Mouse (Mus musculus) neural tube, embryonic 14.5 days (tissue): ENCODE data around the gene Ntmt1. TPM values are rescaled to one million over a fixed set of nuclear protein-coding genes. Genes with fewer than 3 reads are reported as not detected.

Experiments used
- ATAC-seq: fragments of 200-750 bp; cut with Nextera tagmentation; 2 replicates; pipeline ENCODE4 v1.8.0; 2017; ENCODE audit warnings: low read depth, mild to moderate bottlenecking, moderate TSS enrichment, moderate library complexity
- H3K27ac ChIP-seq: fragments of 300-500 bp; sonication (generic); 2 replicates; pipeline ENCODE4 v1.5.1; 2014; ENCODE audit warnings: low read depth, mild to moderate bottlenecking, control low read depth, low read length, moderate library complexity, mixed read lengths
- H3K27me3 ChIP-seq: fragments of 300-500 bp; sonication (generic); 2 replicates; pipeline ENCODE4 v1.6.1; 2014; ENCODE audit warnings: low read length; ENCODE audit not compliant: control insufficient read depth, insufficient read depth
- H3K36me3 ChIP-seq: fragments of 300-500 bp; sonication (generic); 2 replicates; pipeline ENCODE4 v1.6.1; 2014; ENCODE audit warnings: low read length, mixed read lengths; ENCODE audit not compliant: control insufficient read depth, insufficient read depth
- H3K4me1 ChIP-seq: fragments of 300-500 bp; sonication (generic); 2 replicates; pipeline ENCODE4 v1.6.1; 2014; ENCODE audit warnings: low read length; ENCODE audit not compliant: control insufficient read depth, insufficient read depth
- H3K4me2 ChIP-seq: fragments of 300-500 bp; sonication (generic); 2 replicates; pipeline ENCODE4 v1.6.1; 2014; ENCODE audit warnings: mild to moderate bottlenecking, low read depth, low read length, control low read depth
- H3K4me3 ChIP-seq: fragments of 300-500 bp; sonication (generic); 2 replicates; pipeline ENCODE4 v1.5.1; 2014; ENCODE audit warnings: low read depth, low read length, control low read depth, mixed read lengths
- H3K9ac ChIP-seq: fragments of 300-500 bp; sonication (generic); replicated peaks from 2 replicates; pipeline ENCODE4 v1.6.1; 2014; ENCODE audit warnings: low read depth, mild to moderate bottlenecking, control low read depth, low read length, mixed read lengths
- H3K9me3 ChIP-seq: fragments of 300-500 bp; sonication (generic); 2 replicates; pipeline ENCODE4 v1.6.1; 2016; ENCODE audit warnings: low read length; ENCODE audit not compliant: control insufficient read depth
- WGBS: fragments of 180-500 bp; shearing (Covaris S2); extraction: QIAGEN DNeasy Blood & Tissue Kit; methylation state at CpG from one replicate; pipeline ENCODE4 v1.1.7; 2014; 5-methylcytosine and 5-hydroxymethylcytosine counted together
- polyA plus RNA-seq: library from polyadenylated mRNA; unstranded; fragments of >200 nt; fragmentation: Nextera tagmentation; extraction: Ambion mirVana; gene quantifications from 2 replicates; pipeline ENCODE4 v1.2.1, GENCODE M21; 2014

The Ntmt1 gene
- polyA plus RNA-seq = 105 and 112 TPM in 2 replicates

DNA sequence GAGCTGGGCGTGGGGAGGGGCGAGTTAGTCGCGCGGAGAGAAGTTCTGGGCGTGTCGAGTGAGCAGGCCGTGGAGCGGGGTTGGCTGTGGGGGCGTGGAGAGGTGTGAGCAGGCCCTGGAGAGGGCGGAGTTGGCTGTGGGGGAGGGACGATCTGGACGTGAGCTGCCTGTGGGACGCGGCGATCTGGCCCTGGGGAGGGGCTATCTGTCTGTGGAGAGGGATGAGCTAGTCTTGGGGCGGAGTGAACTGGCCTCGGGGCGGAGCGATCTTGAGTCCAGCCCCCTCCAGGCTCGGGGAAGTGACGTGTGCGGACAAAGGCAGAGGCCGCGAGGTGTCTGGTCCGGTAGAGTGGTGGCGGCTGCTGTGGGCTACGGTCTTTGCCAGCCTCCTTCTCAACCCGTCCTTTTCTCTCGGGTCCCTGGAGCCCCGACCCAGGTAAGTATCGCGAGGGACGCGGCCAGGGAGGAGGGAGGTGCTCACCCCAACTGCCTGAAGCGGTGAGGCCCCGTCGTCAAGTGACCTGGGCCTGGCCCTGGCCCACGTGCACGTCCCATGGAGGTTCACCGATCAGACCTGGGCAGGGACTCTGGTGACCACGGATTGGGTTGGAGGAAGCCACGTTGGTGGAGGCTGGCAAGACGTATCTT lies at the start of gene Ntmt1:
Ntmt1 (plus strand) TSS at position 179 of the 648 bp plus-strand sequence.
- 1% methylated on average over 44 of the region's 44 CpGs for WGBS
- no peaks in the 10 kb centered on the region for H3K27me3 ChIP-seq
- no peaks in the 10 kb centered on the region for H3K36me3 ChIP-seq
- peak within 1 kb of the TSS; percentile 90 for H3K9ac ChIP-seq
- H3K4me3 ChIP-seq = peak within 1 kb of the TSS; percentile 79
- peak within 1 kb of the TSS; percentile 85 for H3K4me2 ChIP-seq
- peaks cover 18% of the 10 kb centered on the region for H3K4me1 ChIP-seq
- H3K27ac ChIP-seq = peak within 1 kb of the TSS; percentile 85
- peak; percentile 97 for ATAC-seq
- no peaks in the 10 kb centered on the region for H3K9me3 ChIP-seq

GRCm38 (mm10) chr2:30758341-30759087 lies 49.1 kb upstream of the Ntmt1 start:
- 3% methylated on average over 17 of the region's 17 CpGs for WGBS
- H3K4me1 ChIP-seq = peaks cover 13% of the 10 kb centered on the region; the same call in 1 of the 2 replicates
- H3K4me3 ChIP-seq = no peak overlapping the region
- no peaks in the 10 kb centered on the region for H3K9me3 ChIP-seq
- no peaks in the 10 kb centered on the region for H3K27me3 ChIP-seq
- no peak overlapping the region for H3K9ac ChIP-seq
- peak; percentile 80 for ATAC-seq
- 0 out of 2 replicates have a peak overlapping the region, but pooled peaks have one; percentile 8 for H3K4me2 ChIP-seq
- H3K36me3 ChIP-seq = no peaks in the 10 kb centered on the region
- H3K27ac ChIP-seq = peak overlapping the region; percentile 60

DNA sequence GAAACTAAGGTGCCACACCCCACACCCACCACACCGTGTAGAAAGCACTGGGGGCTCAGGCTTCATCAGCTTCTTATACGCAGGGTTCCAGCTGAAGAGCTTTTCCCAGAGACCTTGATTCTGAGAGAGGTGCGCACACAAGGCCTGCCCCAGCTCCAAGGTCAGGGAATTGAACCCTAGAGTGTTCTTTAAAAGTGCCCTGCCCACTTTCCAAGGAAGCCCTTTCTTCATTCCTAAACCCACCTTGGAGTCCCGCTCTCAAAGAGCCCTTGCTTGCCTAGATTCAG lies 48.6 kb upstream of the Ntmt1 start:
- no peak overlapping the region for H3K4me3 ChIP-seq
- no peak overlapping the region for H3K9ac ChIP-seq

DNA sequence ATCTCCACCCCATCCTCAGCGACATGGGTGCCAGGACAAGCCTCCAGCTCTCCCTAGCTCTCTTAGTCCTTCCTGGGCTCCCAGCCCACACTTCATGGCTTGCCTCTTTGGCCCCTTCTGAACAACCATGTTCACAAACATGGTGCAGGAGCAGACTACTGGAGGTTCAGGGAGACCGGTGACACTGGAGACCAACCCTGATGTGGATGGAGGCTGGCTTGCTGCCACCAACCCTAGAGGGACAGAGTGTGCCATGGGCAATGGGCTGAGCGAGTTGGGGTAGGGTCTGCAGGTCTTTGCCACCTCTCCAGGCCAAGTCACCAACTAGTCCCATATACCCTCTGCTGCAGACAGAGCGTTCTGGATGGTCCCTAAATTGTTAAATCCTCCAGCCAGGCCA lies 48.2 kb upstream of the Ntmt1 start:
- H3K27ac ChIP-seq = no peak overlapping the region

More for the DNA sequence above, 48.6 kb upstream of the Ntmt1 start:
- Histone ChIP-seq H3K27ac (peak overlapping the region; percentile 60; the same call in 1 of the 2 replicates), H3K9me3 (no peaks in the 10 kb centered on the region), H3K4me2 (no peak overlapping the region), H3K36me3 (no peaks in the 10 kb centered on the region), H3K4me1 (peaks cover 13% of the 10 kb centered on the region; the same call in 1 of the 2 replicates), H3K27me3 (no peaks in the 10 kb centered on the region)
- WGBS = 52% methylated on average over 4 of the region's 4 CpGs
- ATAC-seq = no peak

GRCm38 (mm10) chr2:30759858-30760547 lies 47.6 kb upstream of the Ntmt1 start:
- Histone ChIP-seq H3K27ac (no peak overlapping the region), H3K27me3 (no peaks in the 10 kb centered on the region), H3K36me3 (no peaks in the 10 kb centered on the region), H3K9me3 (no peaks in the 10 kb centered on the region), H3K4me3 (no peak overlapping the region), H3K9ac (no peak overlapping the region), H3K4me1 (peaks cover 13% of the 10 kb centered on the region; the same call in 1 of the 2 replicates), H3K4me2 (no peak overlapping the region)
- no peak for ATAC-seq
- 24% methylated on average over 10 of the region's 10 CpGs for WGBS

More for the DNA sequence above, 48.2 kb upstream of the Ntmt1 start:
- no peak overlapping the region for H3K4me2 ChIP-seq
- no peaks in the 10 kb centered on the region for H3K27me3 ChIP-seq
- H3K9ac ChIP-seq = no peak overlapping the region
- peaks cover 13% of the 10 kb centered on the region; the same call in 1 of the 2 replicates for H3K4me1 ChIP-seq
- no peaks in the 10 kb centered on the region for H3K9me3 ChIP-seq
- ATAC-seq = no peak
- no peaks in the 10 kb centered on the region for H3K36me3 ChIP-seq
- H3K4me3 ChIP-seq = no peak overlapping the region
- WGBS = 68% methylated on average over 4 of the region's 4 CpGs

DNA sequence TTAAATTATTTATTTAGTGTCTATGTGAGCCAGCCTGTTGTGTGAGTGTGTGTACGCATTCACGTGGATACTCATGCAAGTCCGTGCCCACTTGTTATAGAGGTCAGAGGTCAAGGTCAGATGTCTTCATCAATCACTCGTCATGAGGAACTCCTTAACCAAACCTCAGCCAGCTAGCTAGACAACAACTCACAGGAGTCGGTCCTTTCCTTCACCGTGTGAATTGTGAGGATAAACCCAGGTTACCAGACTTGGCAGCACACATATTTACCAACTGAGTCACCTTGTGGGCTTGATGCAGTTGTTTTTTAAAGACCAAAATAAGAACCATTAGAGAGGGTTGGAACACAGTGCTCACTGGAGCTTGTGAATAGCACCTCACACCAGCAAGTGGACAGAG lies 46.9 kb upstream of the Ntmt1 start:
- H3K4me1 ChIP-seq = peaks cover 13% of the 10 kb centered on the region; the same call in 1 of the 2 replicates
- H3K27me3 ChIP-seq = no peaks in the 10 kb centered on the region
- no peak overlapping the region for H3K27ac ChIP-seq
- H3K4me2 ChIP-seq = no peak overlapping the region
- H3K4me3 ChIP-seq = no peak overlapping the region
- 19% methylated on average over 6 of the region's 6 CpGs for WGBS
- no peak overlapping the region for H3K9ac ChIP-seq
- no peaks in the 10 kb centered on the region for H3K36me3 ChIP-seq
- H3K9me3 ChIP-seq = no peaks in the 10 kb centered on the region
- ATAC-seq = no peak

DNA sequence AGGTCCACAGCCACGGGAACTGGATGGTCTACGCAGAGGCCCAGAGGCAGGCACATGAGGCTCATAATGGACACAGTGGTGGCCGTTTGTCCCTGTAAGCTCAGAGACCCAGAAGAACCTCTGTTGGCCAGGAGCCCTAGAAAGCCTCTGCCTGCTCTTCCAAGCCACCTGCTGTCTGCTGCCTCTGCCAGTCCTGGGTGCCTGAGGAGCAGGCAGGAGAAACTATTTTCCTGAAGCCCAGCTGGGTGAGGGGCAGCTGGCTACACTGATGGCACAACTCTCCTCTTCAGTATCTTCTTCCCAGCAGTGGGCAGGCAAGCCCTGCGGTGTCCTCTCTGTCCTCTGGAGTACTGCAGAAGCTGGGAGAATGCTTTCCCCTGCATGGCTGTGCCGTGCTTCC lies 41.2 kb upstream of the Ntmt1 start:
- Histone ChIP-seq H3K9ac (no peak overlapping the region), H3K9me3 (no peaks in the 10 kb centered on the region), H3K4me2 (no peak overlapping the region), H3K4me3 (no peak overlapping the region), H3K36me3 (no peaks in the 10 kb centered on the region), H3K4me1 (0 out of 2 replicates have a peak, but pooled peaks cover 4% of the 10 kb centered on the region), H3K27me3 (no peaks in the 10 kb centered on the region), H3K27ac (no peak overlapping the region)
- 87% methylated on average over 5 of the region's 5 CpGs for WGBS
- no peak for ATAC-seq

DNA sequence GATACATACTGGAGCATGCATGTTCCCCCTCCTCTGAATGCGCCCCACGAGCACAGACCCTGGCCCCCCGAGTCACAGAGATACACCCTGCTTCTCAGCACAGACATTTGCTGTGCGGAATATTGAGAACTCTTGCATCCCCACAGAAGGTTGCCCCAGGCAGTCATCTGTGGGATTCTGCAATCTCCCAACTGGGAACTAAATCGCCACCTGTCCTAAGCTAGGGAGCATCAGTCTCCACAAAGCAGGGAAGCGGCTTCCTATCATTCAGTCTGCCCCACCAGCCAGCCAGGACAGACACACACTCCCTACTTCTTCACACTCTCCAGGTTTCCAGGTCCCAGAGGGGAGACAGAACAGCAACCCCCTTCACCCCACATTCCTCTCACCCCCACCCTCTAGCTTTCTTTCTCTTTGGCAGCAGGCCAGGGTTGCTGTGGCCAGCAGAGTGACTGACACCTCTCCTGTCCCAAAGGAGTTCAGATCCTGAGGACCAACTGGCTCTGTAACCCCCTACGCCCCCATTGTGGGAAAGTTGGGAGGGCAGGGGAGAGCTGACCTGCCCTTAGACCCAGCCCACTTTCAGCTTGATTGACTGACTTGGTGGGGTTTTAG lies 39.9 kb upstream of the Ntmt1 start:
- no peaks in the 10 kb centered on the region for H3K27me3 ChIP-seq
- no peak for ATAC-seq
- H3K9ac ChIP-seq = no peak overlapping the region
- 61% methylated on average over 7 of the region's 7 CpGs for WGBS
- no peak overlapping the region for H3K27ac ChIP-seq
- H3K9me3 ChIP-seq = no peaks in the 10 kb centered on the region
- H3K4me1 ChIP-seq = peaks cover 12% of the 10 kb centered on the region
- H3K4me2 ChIP-seq = no peak overlapping the region
- H3K4me3 ChIP-seq = no peak overlapping the region
- no peaks in the 10 kb centered on the region for H3K36me3 ChIP-seq
